Mouse (Mus musculus): Measurements from ENCODE around the gene Gm5565.
A peak's percentile ranks its signal among the peaks of the same experiment; 100 is the strongest.
"Not testable (repeated sequence)": the region's sequence is repeated elsewhere in the genome, so short reads cannot be mapped to it uniquely, and the experiment has no call there.

The Gm5565 gene

DNA sequence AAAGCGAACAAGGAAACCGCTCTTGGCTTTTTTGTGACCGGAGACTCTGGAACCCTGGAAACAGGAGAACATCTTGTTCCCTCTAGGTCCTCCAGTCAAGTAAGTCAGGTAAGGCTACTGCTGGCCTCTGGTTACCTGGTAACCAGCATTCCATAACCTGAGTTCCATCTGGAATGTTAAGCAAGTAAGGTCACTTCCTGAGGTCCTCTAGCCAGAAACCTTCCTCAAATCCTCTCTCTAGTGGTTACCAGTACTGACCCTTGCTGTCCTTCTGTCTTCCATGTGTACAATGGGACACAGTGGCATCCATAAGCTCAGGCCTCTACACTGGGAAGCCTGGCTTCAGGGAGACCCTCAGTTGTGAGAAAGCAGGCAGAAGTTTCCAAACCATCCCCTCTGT is at the start of gene Gm5565:
TSS of gene Gm5565 (minus strand) at position 101 of the 400 bp plus-strand sequence.
- not testable (repeated sequence) for DNase-seq (ENCODE audit: low read depth in 1 of 2, low spot score in 2 of 2)

DNA sequence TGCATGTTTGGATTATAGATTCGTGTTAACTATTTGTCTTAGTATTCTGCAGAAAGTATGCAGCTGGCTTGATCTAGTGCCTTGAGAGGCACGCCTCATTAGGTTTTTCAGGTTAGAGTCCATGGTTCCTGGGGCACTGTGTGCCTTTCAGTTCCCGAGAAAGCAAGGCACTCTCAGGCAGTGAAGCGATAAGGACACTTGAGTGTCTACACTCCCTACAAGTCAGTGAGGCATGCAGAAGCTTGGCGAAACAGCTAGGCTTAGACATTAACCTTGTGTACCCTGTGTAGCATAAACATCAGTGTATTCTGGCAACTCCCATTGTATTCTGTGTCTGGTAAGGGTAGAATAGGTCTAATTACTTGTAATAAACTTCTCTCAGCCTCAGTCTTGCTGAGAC is 45.2 kb upstream of the Gm5565 start:
- no peak for DNase-seq (ENCODE audit: low read depth in 1 of 2, low spot score in 2 of 2)

DNA sequence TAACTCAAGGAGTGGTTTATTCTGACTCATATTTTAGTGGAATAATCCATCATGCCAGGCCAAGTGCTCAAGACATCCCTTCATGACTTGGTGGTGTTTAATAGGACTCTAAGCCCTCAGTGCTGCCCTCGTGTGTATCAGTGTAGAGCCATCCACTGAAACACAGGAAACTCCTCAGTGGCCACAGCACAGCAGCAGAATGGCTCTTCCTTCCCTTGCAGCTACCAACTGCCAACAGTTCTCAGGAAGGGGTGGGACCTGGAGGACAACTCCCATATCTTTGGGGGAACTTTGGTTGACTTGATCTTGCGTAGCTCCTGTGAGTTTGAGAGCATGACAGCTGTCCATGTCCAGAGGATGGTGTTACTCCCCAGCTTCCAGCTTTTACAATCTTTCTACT is 43.6 kb upstream of the Gm5565 start:
- DNase-seq (ENCODE audit: low read depth in 1 of 2, low spot score in 2 of 2): no peak

DNA sequence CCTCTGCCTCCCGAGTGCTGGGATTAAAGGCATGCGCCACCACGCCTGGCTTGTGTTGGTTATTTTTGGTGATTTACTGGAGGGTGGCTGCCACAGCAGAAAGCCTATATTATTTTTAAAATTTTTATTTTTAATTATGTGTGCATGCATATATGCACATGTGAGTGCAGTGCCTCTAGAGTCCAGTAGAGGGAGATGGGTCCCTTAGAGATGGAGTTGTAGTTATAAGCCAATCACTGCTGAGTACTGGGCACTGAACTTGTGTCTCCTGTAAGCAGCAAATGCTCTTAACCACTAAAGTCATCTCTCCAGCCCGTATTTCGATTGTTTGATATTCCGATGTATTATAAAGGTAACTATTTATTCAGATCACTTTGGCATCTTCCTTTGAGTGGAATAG is 40.2 kb upstream of the Gm5565 start:
- DNase-seq (ENCODE audit: low read depth in 1 of 2, low spot score in 2 of 2): no peak

DNA sequence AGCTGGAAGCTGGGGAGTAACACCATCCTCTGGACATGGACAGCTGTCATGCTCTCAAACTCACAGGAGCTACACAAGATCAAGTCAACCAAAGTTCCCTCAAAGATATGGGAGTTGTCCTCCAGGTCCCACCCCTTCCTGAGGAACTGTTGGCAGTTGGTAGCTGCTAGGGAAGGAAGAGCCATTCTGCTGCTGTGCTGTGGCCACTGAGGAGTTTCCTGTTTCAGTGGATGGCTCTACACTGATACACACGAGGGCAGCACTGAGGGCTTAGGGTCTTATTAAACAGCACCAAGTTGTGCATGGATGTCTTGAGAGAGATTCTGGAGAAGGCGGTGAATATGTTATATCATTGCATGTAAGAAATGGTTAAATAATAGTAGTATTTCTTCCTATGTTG is 39.2 kb upstream of the Gm5565 start:
- no peak for DNase-seq (ENCODE audit: low read depth in 1 of 2, low spot score in 2 of 2)

GRCm38 (mm10) chr5:146199073-146199472 is 38.7 kb upstream of the Gm5565 start:
- DNase-seq (ENCODE audit: low read depth in 1 of 2, low spot score in 2 of 2): no peak

- DNase-seq (ENCODE audit: low read depth in 1 of 2, low spot score in 2 of 2): no peak
These were observed 33.0 kb upstream of the Gm5565 start for GRCm38 (mm10) chr5:146193360-146193759.

DNA sequence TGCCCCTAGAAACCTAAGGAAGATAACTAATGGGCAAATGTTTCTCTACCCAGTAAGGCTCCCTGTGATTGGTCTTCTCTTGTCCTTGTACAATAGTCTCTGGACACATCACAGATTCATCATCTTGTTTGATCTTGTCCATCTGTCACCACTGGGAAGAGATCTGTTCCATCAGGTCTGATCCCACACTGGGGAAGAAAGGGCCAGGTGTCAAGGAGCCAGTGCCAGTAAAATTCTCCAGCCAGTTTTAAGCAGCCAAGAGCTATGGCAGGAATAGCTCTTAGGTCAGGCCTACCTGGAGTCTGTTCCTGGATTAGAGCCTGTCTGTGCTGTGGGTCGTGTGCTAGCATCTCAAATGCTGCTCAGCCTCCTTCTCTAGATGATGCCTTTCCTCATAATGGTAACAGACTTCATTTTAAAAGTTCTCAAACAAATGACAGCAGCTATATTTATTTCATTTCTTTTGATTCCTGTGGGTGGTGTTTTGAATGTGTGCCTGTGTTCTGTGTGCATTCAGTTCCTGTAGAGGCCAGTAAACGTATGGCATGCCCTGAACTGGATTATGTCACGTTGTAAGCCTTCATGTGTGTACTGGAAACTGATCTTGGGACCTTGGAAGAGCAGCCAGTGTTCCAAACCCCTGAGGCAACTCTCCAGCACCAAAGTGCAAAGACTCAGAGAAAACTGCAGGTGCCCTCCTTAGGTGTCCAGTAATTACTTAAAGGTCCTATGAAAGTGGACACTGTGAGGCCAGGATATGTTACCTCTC is 30.3 kb upstream of the Gm5565 start:
- DNase-seq (ENCODE audit: low read depth in 1 of 2, low spot score in 2 of 2): no peak

DNA sequence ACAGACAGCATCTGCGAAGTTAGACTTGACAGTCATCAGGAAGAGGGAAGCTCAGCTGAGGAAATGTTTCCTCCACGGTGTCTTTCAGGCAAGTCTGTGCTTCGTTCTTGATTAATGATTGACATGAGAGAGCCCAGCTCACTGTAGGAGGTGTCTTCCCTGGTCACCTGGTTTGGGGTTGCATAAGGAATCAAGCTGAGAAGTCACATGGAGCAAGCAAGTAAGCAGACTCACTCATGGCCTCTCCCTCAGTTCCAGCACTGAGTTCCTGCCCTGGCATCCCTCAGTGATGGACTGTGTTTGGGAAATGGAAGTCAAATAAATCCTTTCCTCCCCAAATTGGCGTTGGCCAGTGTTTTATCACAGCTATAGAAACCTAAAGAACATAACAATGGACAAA is 29.8 kb upstream of the Gm5565 start:
- no peak for DNase-seq (ENCODE audit: low read depth in 1 of 2, low spot score in 2 of 2)

GRCm38 (mm10) chr5:146188712-146189111 is 28.4 kb upstream of the Gm5565 start:
- DNase-seq (ENCODE audit: low read depth in 1 of 2, low spot score in 2 of 2): no peak

- DNase-seq (ENCODE audit: low read depth in 1 of 2, low spot score in 2 of 2): no peak
These were observed 27.8 kb upstream of the Gm5565 start for GRCm38 (mm10) chr5:146188144-146188543.

DNA sequence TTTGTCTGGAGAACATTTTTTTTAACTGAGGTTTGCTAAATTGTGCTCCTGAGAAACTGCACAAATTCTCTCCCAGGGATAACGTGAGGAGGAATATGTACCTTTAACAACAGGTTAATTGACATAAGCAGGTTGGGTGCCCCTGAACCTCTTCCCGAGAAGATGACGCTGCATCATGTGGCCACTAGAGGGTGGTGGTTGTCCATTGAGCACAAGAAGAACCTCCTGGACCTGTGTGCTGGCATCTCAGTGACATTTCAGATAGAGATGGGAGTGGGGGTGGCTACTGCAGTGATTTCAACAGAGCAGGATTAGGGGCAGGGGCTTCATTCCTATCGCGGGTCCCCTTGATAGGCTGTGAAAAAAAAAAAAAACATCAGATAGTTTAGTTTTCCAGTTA is 27.1 kb upstream of the Gm5565 start:
- peak in 1 of 2 experiments; percentile 12 for DNase-seq (ENCODE audit: low read depth in 1 of 2, low spot score in 2 of 2)

DNA sequence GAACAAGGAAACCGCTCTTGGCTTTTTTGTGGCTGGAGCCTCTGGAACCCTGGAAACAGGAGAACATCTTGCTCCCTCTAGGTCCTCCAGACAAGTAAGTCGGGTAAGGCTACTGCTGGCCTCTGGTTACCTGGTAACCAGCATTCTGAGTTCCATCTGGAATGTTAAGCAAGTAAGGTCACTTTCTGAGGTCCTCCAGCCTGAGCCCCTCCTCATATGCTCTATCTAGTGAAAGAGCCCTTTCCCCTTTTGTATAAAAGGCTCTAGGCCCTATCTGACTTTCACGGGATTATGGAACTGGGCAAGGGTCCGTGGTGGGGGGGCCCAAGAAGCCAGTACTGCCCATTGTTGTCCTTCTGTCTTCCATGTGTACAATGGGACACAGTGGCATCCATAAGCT is 24.9 kb upstream of the Gm5565 start, which contains the start of gene 1700001J03Rik:
TSS of gene 1700001J03Rik (minus strand) at position 101 of the 400 bp plus-strand sequence.
- DNase-seq (ENCODE audit: low read depth in 1 of 2, low spot score in 2 of 2): not testable (repeated sequence)

- DNase-seq (ENCODE audit: low read depth in 1 of 2, low spot score in 2 of 2): not testable (repeated sequence)
These were observed 12.4 kb upstream of the Gm5565 start for GRCm38 (mm10) chr5:146172744-146173143.

GRCm38 (mm10) chr5:146170621-146171020 is 10.3 kb upstream of the Gm5565 start, which contains the start of gene Gm6309:
Gm6309 (minus strand) TSS chr5:146170721.
- DNase-seq (ENCODE audit: low read depth in 1 of 2, low spot score in 2 of 2): not testable (repeated sequence)

DNA sequence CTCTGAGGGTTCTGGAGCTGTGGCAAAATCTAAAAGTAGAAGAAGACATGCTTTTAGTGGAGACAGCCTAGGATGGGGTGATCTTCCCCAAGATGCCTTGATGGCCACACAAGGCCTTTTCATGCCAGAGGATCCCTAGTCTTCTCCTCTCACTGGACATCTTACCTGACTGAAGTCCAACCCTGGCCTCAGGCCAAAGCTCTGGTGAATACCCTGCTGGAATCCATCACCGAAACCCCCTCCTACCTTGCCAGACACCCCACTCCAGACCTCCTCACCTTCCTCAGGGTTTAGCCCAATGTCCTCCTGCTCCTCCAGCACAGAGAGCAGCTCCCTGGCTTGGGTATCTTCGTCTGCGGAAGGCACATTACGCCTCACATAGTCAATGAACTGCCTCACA is 2.0 kb downstream of the Gm5565 start:
- not testable (repeated sequence) for DNase-seq (ENCODE audit: low read depth in 1 of 2, low spot score in 2 of 2)

DNA sequence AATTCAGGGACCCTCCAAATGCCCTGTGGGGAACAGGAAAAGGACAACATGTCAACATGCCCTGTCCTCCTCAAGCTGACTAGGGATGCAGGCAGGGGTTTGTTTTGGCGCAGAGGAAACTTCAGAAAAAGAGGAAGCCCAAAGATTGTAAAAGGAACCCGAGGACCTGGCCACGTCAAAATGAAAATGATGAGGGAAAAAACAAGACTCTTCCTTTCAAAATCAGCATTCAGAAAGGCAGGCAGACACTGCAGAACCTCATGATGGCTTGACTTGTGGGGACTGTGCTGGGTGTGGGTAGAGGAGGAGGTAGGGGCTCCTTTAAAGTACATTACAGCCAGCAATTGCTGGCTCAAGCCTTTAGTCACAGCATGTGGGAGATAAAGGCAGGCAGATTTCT is 9.9 kb downstream of the Gm5565 start:
- no peak for DNase-seq (ENCODE audit: low read depth in 1 of 2, low spot score in 2 of 2)

- no peak for DNase-seq (ENCODE audit: low read depth in 1 of 2, low spot score in 2 of 2)
These were observed 12.4 kb downstream of the Gm5565 start for GRCm38 (mm10) chr5:146147903-146148302.
